Mouse (Mus musculus) megakaryocyte, embryonic 14.5 days (primary cell): ENCODE data around the gene Sart1. TPM values are rescaled to one million over a fixed set of nuclear protein-coding genes. Genes with fewer than 3 reads are reported as not detected.
"Not testable (repeated sequence)": the region's sequence is repeated elsewhere in the genome, so short reads cannot be mapped to it uniquely, and the experiment has no call there.

ENCODE experiments used
- H3K27me3 ChIP-seq: replicated peaks from 2 replicates; pipeline ENCODE3; 2012; ENCODE audit warnings: inconsistent platforms
- H3K36me3 ChIP-seq: replicated peaks from 2 replicates; pipeline ENCODE3; 2012; ENCODE audit warnings: low read length, inconsistent platforms, mixed read lengths
- H3K4me1 ChIP-seq: 2 replicates; pipeline ENCODE4 v1.6.1; 2012; ENCODE audit warnings: inconsistent platforms
- H3K4me3 ChIP-seq: replicated peaks from 2 replicates; pipeline ENCODE3; 2012; ENCODE audit warnings: moderate library complexity, mild to moderate bottlenecking, inconsistent platforms
- H3K9me3 ChIP-seq: 2 replicates; pipeline ENCODE4 v1.6.1; 2012; ENCODE audit warnings: inconsistent platforms
- FLI1 ChIP-seq: IDR thresholded peaks from 2 replicates; pipeline ENCODE4 v1.6.1; 2012; ENCODE audit warnings: low read length, inconsistent platforms, mixed read lengths
- GATA1 ChIP-seq: IDR thresholded peaks from 3 replicates; pipeline ENCODE4 v1.6.1; 2012; ENCODE audit warnings: mixed read lengths, low read length, inconsistent platforms, borderline replicate concordance
- polyA plus RNA-seq: library from polyadenylated mRNA; stranded (reverse); fragments of >175 nt; gene quantifications from 2 replicates; pipeline ENCODE4 v1.2.3, GENCODE M21; 2012; ENCODE audit warnings: low replicate concordance; ENCODE audit not compliant: insufficient read depth

Gene Sart1
- polyA plus RNA-seq, 1 experiment: 152 TPM

DNA sequence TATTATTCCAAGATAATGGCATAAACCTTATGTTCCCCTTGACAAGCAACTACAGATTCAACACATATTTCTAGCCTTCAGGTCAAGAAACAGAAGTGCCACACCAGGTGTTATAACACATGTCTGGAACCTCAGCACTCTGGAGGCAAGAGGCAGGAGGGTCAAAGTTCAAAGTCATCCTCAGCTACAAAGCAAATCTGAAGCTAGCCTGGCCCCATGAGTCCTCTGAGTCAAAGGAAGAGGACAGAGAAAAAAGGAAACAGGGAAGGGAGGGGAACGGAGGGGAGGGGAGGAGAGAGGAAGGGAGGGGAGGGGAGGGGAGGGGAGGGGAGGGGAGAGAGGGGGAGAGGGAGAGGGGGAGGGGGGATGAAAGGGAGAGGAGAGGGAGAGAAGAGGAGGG lies 32.4 kb downstream of the Sart1 start:
- no peak overlapping the region for H3K4me3 ChIP-seq
- TF ChIP-seq GATA1 (no peak), FLI1 (no peak)
- H3K27me3 ChIP-seq: peaks cover 16% of the 10 kb centered on the region
- H3K4me1 ChIP-seq: peaks cover 6% of the 10 kb centered on the region
- H3K9me3 ChIP-seq: no peaks in the 10 kb centered on the region
- no peaks in the 10 kb centered on the region for H3K36me3 ChIP-seq

DNA sequence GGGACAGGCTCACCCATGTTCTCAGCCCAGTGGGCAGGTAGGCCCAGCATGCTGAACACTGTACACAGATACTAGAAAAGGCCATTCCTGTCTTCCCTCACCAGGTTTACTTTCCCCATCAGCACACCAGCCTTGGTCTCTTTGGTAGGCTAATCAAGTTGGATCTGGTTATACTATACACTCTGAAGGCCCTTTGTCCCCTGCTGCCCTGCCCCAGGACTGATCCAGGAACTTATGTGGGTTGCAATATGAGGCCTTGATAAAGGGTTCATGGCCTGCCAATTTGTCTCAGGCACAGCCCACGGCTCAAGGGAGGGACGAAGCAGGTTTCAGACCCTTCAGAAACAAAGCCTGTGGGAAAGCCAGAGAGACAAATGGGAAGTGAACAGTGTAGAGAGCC lies 34.9 kb downstream of the Sart1 start:
- TF ChIP-seq GATA1 (no peak), FLI1 (no peak)
- peaks cover 27% of the 10 kb centered on the region for H3K27me3 ChIP-seq
- no peak overlapping the region for H3K4me3 ChIP-seq
- H3K36me3 ChIP-seq: no peaks in the 10 kb centered on the region
- H3K9me3 ChIP-seq: no peaks in the 10 kb centered on the region
- peaks cover 15% of the 10 kb centered on the region for H3K4me1 ChIP-seq

DNA sequence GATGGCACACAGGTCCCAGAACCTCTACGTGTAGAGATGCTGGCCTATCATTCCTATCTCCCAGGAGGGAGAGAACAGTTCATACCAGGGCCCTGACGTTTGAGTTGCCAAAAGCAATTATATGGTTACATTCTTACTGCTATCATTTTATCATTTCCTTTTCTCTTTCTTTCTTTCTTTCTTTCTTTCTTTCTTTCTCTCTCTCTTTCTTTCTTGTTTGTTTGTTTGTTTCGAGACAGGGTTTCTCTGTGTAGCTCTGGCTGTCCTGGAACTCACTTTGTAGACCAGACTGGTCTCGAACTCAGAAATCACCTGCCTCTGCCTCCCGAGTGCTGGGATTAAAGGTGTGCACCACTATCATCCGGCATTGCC lies 39.0 kb downstream of the Sart1 start, which contains the start of gene Cst6:
Gene Cst6 (minus strand): TSS at position 73 of the 372 bp plus-strand sequence.
- H3K27me3 ChIP-seq: peaks cover 59% of the 10 kb centered on the region
- peaks cover 22% of the 10 kb centered on the region for H3K4me1 ChIP-seq
- H3K4me3 ChIP-seq: peak within 1 kb of the TSS; percentile 92
- H3K36me3 ChIP-seq, H3K9me3 ChIP-seq: not testable (repeated sequence)

DNA sequence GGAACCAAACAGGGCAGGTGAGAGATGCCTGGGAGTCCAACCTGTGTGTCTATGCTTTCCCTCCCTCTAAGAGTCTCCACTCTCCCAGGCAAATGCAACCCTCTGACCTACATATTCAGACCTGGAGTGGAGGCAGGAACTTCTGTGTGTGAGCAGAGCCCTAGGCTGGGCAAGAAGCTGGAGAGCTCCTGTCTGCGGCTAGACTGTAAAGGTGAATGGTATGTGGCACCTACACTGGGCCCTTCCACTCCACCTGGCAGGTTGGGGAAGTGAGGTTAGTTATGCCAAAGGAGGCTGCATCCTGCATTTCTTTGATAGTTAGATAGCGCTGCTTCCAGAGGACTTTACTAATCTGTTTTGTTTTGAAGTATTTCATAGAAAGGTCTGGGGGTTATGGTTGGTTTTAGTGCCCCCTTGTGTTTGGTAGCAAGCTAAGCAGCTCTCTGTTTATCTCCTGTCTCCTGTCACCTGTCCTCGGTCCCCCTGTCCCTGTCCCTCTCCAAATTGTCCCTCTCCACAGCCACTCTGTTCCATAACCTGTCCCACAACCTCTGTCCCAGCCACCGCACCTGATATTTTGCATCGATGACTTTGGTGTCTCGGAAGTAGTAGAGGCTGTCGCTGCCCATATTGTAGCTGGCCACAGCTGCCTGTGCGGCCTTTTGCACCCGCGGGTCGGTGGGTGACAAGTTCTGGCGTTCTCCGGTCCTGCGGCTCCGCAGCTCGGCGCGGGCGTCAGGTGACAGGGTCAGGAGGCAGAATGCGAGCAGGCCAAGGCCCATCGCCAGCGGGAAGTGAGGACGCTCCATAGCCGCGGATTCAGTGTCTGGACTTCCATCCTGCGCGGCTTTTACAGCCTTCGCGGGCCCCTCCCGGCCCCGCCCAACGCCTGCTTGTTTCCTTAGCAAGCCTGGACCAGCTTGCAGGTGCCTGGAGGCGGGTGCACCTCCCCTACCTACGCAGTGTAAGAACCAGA lies 39.7 kb downstream of the Sart1 start:
- H3K4me1 ChIP-seq: peaks cover 22% of the 10 kb centered on the region
- no peaks in the 10 kb centered on the region for H3K9me3 ChIP-seq
- H3K27me3 ChIP-seq: peaks cover 65% of the 10 kb centered on the region
- H3K4me3 ChIP-seq: peak overlapping the region; percentile 92
- H3K36me3 ChIP-seq: no peaks in the 10 kb centered on the region
- TF ChIP-seq GATA1 (no peak), FLI1 (no peak)

DNA sequence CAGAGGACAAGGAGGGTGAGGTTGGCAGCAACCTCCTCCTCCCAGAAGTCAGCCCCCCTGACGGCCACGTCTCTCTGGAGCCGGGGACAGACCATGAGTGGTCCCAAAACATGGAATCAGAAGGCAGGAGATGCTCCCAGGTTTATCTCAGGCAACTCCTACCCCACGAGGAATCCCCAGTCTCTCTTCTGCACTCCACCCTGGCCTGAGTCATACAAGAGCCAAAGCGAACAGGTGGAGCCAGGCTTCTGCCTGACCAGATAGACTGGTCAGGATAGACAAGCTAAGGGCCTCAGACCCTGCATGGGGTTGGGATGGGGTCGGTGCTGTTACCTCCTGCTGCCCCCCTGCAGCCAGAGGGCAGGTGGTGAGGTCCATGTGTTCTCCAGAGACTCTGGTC lies 40.4 kb downstream of the Sart1 start:
- H3K9me3 ChIP-seq: no peaks in the 10 kb centered on the region
- H3K4me1 ChIP-seq: peaks cover 22% of the 10 kb centered on the region
- H3K4me3 ChIP-seq: no peak overlapping the region
- H3K36me3 ChIP-seq: no peaks in the 10 kb centered on the region
- TF ChIP-seq GATA1: no peak
- peaks cover 65% of the 10 kb centered on the region for H3K27me3 ChIP-seq

DNA sequence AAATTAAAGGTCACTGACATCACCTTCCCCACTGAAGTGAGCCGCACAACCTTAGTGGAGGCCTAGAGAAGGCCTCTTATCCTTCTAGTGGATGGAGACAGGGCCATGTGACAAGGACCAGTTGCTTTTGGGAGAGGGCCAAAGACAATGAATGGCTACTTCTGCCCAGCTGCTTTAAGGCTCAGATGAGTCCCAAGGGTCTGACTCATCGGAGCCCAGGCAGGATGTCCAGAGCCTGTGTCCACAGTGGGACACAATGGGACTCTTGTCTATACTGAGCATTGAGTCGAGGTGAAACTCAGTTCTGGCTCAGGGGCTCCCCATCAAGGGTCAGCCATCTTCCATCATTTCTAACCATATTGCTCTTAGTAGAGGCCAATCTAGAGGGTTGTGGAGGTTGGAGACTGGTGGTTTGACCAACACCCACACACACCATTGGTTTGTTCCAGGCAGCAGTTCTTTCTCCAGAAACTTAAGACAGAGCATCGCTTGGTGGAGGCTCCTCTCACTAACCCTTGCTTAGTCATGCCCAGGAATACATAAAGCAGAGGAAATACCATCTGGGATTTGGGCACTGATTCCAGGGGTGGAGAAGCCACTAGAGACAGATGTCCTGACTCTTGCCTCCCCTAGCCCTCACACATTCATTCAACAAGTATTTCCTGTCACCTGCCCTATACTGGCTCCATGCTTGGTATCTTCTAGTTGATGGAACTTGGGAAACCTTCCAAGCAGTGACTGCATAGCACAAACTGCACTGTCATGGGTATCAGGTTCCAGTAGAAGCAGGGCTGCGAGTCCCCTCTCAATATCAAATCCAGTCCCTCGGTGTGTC lies 43.0 kb downstream of the Sart1 start:
- Histone ChIP-seq H3K9me3 (no peaks in the 10 kb centered on the region), H3K4me3 (no peak overlapping the region), H3K36me3 (no peaks in the 10 kb centered on the region), H3K27me3 (peaks cover 70% of the 10 kb centered on the region), H3K4me1 (peaks cover 22% of the 10 kb centered on the region)
- TF ChIP-seq FLI1: no peak
- TF ChIP-seq GATA1: no peak

DNA sequence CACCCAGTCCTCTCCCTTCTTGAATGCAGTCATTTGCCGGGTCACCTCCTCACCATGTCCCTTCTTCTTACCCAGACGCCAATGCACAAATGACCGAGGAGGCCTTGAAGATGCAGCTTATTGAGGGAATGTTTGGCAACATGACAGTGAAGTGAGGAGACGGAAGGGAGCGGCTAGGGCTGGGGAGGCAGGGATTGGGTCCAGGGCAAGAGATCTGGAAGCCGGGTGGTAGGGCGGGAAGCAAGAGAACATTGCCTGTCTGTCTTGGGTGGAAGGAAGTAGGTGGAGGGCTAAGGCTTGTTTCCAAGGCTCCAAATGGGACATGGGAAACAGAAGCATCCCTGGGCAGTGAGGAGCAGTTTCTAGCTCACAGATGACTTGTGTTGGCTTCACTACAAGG lies 47.1 kb downstream of the Sart1 start:
- Histone ChIP-seq H3K27me3 (peaks cover 59% of the 10 kb centered on the region), H3K4me1 (peaks cover 11% of the 10 kb centered on the region)

DNA sequence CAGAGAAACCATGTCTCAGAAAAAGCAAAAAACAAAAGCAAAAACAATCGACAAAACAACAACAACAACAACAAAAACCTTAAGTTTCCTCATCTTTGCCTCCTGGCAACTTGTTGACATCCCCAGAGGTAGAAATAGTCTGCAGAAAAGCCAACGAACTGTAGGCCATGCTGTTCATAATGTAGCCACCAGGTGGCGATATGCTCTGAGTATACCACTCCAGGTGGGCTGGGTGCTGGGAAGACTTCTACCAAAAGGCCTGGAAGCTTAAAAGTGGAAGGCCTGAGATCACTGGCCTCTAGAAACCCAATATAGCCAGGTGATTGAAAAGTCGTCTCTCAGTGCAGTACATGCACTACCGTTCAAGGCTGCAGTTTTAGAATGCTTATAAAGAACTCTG lies 50.5 kb downstream of the Sart1 start:
- Histone ChIP-seq H3K27me3 (peaks cover 50% of the 10 kb centered on the region), H3K9me3 (no peaks in the 10 kb centered on the region), H3K4me1 (peaks cover 3% of the 10 kb centered on the region; the same call in 1 of the 2 replicates), H3K4me3 (no peak overlapping the region), H3K36me3 (no peaks in the 10 kb centered on the region)
- no peak for TF ChIP-seq FLI1
- no peak for TF ChIP-seq GATA1

More for the DNA sequence above, 47.1 kb downstream of the Sart1 start:
- Histone ChIP-seq H3K36me3 (no peaks in the 10 kb centered on the region), H3K9me3 (no peaks in the 10 kb centered on the region), H3K4me3 (no peak overlapping the region)
- TF ChIP-seq FLI1 (no peak), GATA1 (no peak)

DNA sequence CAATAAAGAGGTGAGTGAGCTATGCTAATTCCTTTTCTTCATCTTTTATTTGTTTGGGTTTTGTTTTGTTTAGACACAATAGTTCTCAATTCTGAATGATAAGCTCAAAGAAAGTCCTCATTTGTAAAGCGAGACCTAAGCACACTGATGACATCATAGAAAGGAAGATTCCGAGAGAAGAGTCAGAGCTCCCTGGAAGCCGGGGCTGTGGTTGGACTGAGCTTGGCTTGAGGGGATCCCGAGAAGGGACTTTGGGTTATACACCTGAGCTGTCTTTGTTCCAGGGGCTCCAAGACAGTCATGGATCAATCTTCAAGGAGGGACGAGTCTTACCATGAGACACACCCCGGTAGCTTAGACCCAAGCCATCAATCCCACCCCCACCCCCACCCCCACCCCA lies 53.1 kb downstream of the Sart1 start, which contains the start of gene Catsper1:
Gene Catsper1 (plus strand): TSS at position 301 of the 400 bp plus-strand sequence.
- TF ChIP-seq FLI1: no peak
- no peak for TF ChIP-seq GATA1
- H3K4me1 ChIP-seq: peaks cover 9% of the 10 kb centered on the region
- H3K27me3 ChIP-seq: peaks cover 35% of the 10 kb centered on the region
- H3K4me3 ChIP-seq: peak within 1 kb of the TSS; percentile 14
- H3K9me3 ChIP-seq: no peaks in the 10 kb centered on the region
- H3K36me3 ChIP-seq: no peaks in the 10 kb centered on the region

DNA sequence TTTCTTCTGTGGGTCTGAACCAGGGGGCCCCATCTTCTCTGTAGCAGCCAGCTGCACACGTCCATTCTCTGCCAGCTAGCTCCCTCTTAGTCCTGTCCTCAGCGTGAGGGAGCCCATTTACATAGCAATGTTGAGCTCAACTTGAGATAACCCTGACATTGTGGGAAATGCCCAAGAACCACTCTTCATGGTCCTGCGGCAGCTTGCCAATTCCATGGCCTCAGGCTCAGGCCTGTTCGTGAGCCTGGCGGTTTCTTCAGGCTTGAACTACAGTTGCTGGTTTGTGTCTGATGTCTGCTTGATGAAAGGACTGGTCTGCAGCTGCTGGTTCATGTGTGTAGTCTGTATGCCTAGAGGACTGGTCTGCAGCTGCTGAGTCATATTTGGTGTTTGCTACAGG lies 53.8 kb downstream of the Sart1 start:
- H3K9me3 ChIP-seq: no peaks in the 10 kb centered on the region
- H3K4me1 ChIP-seq: peaks cover 9% of the 10 kb centered on the region
- H3K36me3 ChIP-seq: no peaks in the 10 kb centered on the region
- peaks cover 30% of the 10 kb centered on the region for H3K27me3 ChIP-seq
- no peak overlapping the region for H3K4me3 ChIP-seq
- TF ChIP-seq FLI1 (no peak), GATA1 (no peak)
